Mouse (Mus musculus): Measurements from ENCODE around the gene Gm8257.
"Not testable (repeated sequence)": the region's sequence is repeated elsewhere in the genome, so short reads cannot be mapped to it uniquely, and the experiment has no call there.

The Gm8257 gene

DNA sequence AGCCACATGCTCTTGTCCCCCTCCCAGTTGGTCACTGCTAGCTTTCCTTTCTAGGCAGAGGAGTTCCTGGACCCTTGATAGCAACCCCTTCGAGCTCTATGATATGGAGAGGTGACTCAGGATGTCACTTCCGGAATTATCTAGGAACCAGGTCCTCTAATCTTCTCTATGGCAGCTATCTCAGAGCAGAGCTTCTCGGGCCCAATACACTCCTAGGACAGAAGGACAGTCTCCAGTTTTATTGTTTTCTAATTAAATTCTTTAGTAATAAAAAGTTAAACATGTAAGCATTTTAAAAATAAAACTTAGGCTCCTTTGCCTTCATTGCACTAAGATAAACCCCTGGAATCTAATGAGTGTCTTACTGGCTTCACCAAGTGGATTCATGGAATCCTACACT, at the start of gene Gm8257:
Gene Gm8257, minus strand, starts transcription at position 101 of the 400 bp plus-strand sequence.
- not testable (repeated sequence) for DNase-seq

DNA sequence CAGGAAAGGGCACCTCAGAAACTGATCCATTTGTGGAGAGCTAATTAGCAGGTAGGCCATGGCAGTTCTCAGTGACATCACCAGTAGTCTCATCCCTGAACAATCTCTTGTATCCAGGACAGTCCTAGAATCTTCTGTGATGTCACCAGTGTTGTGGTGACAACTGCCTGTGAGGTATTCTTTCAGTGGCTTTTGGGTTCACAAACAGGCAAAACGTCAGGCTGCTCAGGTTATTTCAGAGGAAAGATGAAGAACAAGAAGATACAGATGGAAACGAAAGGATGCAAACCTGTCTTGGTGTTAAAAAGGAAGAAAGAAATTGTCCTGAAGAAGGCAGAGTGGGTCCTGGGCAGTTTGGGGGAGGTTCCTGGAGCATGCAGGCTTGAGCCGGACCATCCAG, 44.0 kb upstream of the Gm8257 start, which contains the start of gene Gm8267:
Gene Gm8267, minus strand, starts transcription at position 101 of the 400 bp plus-strand sequence.
- no peak for DNase-seq

DNA sequence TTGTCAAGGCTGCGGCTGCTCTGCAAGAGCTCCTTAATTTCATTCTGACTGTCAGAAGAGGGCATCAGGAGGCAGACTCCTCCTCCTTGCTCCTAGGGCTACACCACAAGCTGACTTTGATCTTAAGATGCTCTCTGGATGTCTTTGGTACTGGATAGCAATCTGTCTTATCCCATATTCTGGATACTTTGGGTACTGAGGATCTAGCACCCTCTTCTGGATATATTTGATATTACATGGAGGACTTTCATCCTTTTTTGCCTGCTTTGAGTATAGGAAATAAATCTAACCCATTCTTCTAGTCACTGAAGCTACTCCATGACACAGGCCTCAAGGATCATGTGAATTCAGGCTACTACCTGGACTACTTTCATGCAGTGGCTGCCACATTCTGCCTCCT, 36.5 kb upstream of the Gm8257 start:
- not testable (repeated sequence) for DNase-seq

DNA sequence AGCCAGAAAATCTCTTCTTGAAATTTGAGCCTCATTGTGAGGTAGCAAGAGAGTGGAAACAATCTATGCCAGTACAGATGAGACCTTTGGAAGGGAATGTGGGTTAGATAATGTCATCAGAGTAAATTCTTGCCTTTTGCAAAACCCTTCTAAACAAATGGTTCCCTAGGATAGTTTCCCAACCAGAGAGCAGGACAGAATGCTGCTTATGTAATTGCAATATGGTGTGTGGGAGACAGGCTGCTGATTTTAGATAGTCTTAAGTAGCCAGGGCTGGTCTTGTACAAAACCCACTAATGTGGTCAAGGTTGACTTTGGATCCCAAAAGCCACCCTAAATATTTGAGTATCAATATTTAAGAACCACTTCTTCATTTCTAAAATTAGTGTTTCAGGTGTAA, 24.5 kb upstream of the Gm8257 start:
- not testable (repeated sequence) for DNase-seq

DNA sequence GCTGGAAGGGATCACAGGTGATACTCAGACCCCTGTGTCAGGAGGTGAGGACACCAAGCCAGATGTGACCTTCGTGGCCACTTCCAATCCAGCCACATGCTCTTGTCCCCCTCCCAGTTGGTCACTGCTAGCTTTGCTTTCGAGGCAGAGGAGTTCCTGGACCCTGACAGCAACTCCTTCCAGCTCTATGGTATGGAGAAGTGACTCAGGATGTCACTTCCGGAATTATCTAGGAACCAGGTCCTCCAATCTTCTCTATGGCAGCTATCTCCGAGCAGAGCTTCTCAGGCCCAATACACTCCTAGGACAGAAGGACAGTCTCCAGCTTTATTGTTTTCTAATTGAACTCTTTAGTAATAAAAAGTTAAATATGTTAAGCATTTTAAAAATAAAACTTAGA, 78.5 kb downstream of the Gm8257 start, which contains the start of gene Gm5624:
Gene Gm5624, minus strand, starts transcription at position 202 of the 400 bp plus-strand sequence.
- DNase-seq = not testable (repeated sequence)
